Mouse (Mus musculus): ENCODE data around the gene Rab39.

GRCm38 (mm10) chr9:53634796-53635195, 71.2 kb downstream of the Rab39 start:
- no peak for TF ChIP-seq CTCF (IDR thresholded peaks at IDR 0.05; ENCODE audit: extremely low read depth, insufficient read length, insufficient replicate concordance, low read depth, low read length)
- TF ChIP-seq POLR2A (IDR thresholded peaks at IDR 0.05; ENCODE audit: low read depth, low read length): no peak

Data from small intestine, adult 2 months (tissue).